Mouse (Mus musculus) ES-E14 (cell line): ENCODE data around the gene Lrrc9. TPM values are rescaled to one million over a fixed set of nuclear protein-coding genes. Genes with fewer than 3 reads are reported as not detected.

Experiments
- DNase-seq: peaks from one replicate; pipeline ENCODE4 v3.0.0-alpha.2; 2013; ENCODE audit warnings: low read depth, low spot score
- H3K27ac ChIP-seq: 2 replicates; pipeline ENCODE4 v1.5.1; 2012; ENCODE audit warnings: low read depth, mild to moderate bottlenecking, low read length, moderate library complexity, mixed read lengths; ENCODE audit not compliant: poor library complexity, insufficient read depth, severe bottlenecking
- H3K36me3 ChIP-seq: 2 replicates; pipeline ENCODE4 v1.6.1; 2012; ENCODE audit warnings: mild to moderate bottlenecking, low read length, moderate library complexity, mixed read lengths; ENCODE audit not compliant: control insufficient read depth, poor library complexity, insufficient read depth, severe bottlenecking
- H3K4me1 ChIP-seq, 2 experiments: fragments of 150-350 bp in 1 of 2; sonication (generic) in 1 of 2; 2 replicates each; pipeline ENCODE4 v1.6.1; 2012; ENCODE audit warnings: low read length in 2 of 2, mild to moderate bottlenecking in 1 of 2, mixed read lengths in 1 of 2; ENCODE audit not compliant: control insufficient read depth in 2 of 2, insufficient read depth in 2 of 2, poor library complexity in 1 of 2
- H3K4me3 ChIP-seq, 2 experiments: fragments of 150-350 bp in 1 of 2; sonication (generic) in 1 of 2; 2 replicates each; pipeline ENCODE4 v1.5.1; 2012; ENCODE audit warnings: low read length in 2 of 2, low read depth in 1 of 2, mild to moderate bottlenecking in 1 of 2, mixed read lengths in 1 of 2; ENCODE audit not compliant: insufficient read depth in 1 of 2, poor library complexity in 1 of 2, severe bottlenecking in 1 of 2
- H3K9ac ChIP-seq: 2 replicates; pipeline ENCODE4 v1.6.1; 2012; ENCODE audit warnings: low read depth, mild to moderate bottlenecking, low read length, mixed read lengths; ENCODE audit not compliant: poor library complexity, insufficient read depth, severe bottlenecking
- H3K9me3 ChIP-seq: fragments of 150-350 bp; sonication (generic); 2 replicates; pipeline ENCODE4 v1.6.1; 2012; ENCODE audit warnings: low read depth, mild to moderate bottlenecking, low read length; ENCODE audit not compliant: control insufficient read depth, insufficient read depth
- CHD2 ChIP-seq: IDR thresholded peaks from 2 replicates; pipeline ENCODE4 v1.6.1; 2014; ENCODE audit warnings: mild to moderate bottlenecking, low read depth, low read length, inconsistent platforms
- HCFC1 ChIP-seq: IDR thresholded peaks from 2 replicates; pipeline ENCODE4 v1.6.1; 2012; ENCODE audit warnings: low read length, inconsistent platforms, borderline replicate concordance; ENCODE audit not compliant: insufficient read depth
- MAFK ChIP-seq: IDR thresholded peaks from 2 replicates; pipeline ENCODE4 v1.6.1; 2014; ENCODE audit warnings: mild to moderate bottlenecking, low read depth, low read length, inconsistent platforms; ENCODE audit not compliant: insufficient read depth
- ZC3H11A ChIP-seq: IDR thresholded peaks from 2 replicates; pipeline ENCODE4 v1.6.1; 2012; ENCODE audit warnings: low read depth, mild to moderate bottlenecking, inconsistent platforms, low read length, borderline replicate concordance
- ZNF384 ChIP-seq: IDR thresholded peaks from 2 replicates; pipeline ENCODE4 v1.6.1; 2012; ENCODE audit warnings: low read depth, low read length, inconsistent platforms
- in situ Hi-C, 2 experiments: fragments of 600-800 bp; cut with MboI; formaldehyde crosslinking; loops; one replicate each; pipeline ENCODE4 v1.15.1; 2025; ENCODE audit warnings: low sequenced_read_pairs in 2 of 2, inconsistent platforms in 1 of 2; ENCODE audit not compliant: unreplicated experiment in 2 of 2
- total RNA-seq: library from RNA; depleted of rRNA; stranded (reverse); fragments of 300-350 nt; gene quantifications from 2 replicates; pipeline ENCODE4 v1.2.3, GENCODE M21; 2012

Lrrc9 gene
- total RNA-seq, 1 experiment = 0.94 TPM

DNA sequence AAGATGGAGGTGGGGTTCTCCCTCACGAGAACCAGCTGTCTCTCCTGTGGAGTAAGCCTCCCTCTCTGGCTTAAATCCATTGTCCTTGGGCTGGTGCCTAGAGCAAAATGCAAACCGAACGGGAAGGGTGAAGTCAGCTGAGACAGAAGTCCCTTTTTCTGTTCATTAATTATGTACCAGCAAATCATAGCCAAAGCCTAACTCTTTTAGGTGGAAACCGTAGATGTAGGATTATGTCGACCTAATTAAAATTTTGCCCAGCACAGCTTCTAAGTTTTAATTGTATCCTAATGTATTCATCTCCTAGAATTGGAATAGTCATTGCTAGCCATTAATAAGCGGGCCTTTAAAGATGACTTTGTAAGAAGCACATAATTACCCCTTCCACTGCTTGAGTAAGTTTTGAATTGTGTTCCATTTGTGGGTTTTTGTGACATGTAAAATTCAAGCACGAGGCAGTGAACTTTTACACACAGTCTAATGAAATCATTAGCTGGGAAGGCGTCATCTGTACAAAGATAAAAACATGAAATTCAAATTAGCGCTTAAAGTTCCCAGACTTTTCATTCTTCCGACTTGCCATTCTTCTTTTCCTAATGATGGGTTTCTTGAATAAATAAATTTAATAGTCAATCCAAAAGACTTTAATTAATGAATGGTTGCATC lies 3.9 kb upstream of the Lrrc9 start:
- in situ Hi-C loops = loop anchor here in 1 of 2 experiments (25.0 kb wide), 1 partner anchor 326 kb away; no protein-coding TSS in a partner anchor
- DNase-seq = no peak
- Histone ChIP-seq H3K9ac (no peak overlapping the region), H3K4me1 (peaks cover 0 to 2% of the 10 kb centered on the region in 2 experiments; a peak in 1 of 4 replicates), H3K36me3 (no peaks in the 10 kb centered on the region), H3K27ac (no peak overlapping the region), H3K4me3 (no peak overlapping the region), H3K9me3 (no peaks in the 10 kb centered on the region)
- no peak for TF ChIP-seq MAFK

DNA sequence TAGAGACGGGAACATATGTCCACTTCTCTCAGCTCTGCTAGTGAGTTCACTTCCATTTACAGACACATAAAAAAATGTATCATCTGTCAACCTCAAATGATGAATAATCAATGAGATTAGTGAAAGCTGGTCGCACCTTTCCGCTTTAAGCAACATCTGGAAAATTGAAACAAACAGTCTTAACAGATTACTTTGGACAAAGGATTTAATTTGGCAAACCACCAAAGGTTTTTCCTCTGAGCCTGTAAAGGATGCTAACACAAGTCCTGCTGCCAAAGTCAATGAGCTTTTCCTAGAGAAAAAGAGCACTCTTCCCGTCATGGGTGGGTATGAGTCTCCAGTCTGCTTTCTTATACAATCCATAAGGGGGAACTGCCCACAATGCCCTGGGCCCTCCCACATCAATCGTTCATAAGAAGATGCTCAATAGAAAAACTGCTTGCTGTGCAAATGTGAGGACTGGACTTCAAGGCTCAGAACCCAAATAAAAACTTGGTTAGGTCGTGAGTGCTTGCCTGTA lies 2.6 kb upstream of the Lrrc9 start:
- H3K4me1 ChIP-seq = peaks cover 0 to 2% of the 10 kb centered on the region in 2 experiments; a peak in 1 of 4 replicates

DNA sequence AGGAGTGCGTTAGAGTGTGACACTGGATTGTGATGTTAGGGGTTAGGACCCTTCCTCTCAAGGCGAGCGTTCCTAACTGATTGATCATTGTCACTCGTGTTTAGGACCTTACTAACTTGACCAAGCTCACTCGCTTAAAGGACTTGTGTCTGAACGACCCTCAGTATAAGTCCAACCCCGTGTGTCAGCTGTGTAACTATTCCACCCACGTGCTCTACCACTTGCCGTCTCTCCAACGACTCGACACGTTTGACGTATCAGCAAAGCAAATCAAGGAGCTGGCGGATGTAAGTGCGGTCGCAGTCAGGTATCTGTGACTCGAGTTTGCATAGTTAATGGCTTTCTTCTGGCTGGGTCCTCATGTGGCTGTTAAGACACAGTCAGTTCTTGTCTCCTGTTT lies 12.3 kb downstream of the Lrrc9 start:
- Histone ChIP-seq H3K36me3 (no peaks in the 10 kb centered on the region), H3K9ac (no peak overlapping the region), H3K4me1 (no peaks in the 10 kb centered on the region), H3K27ac (no peak overlapping the region), H3K4me3 (no peak overlapping the region), H3K9me3 (no peaks in the 10 kb centered on the region)
- in situ Hi-C loops = loop anchor here in 1 of 2 experiments (25.0 kb wide), 1 partner anchor 208 kb away; the partner anchor contains the start of gene Dhrs7
- no peak for DNase-seq
- TF ChIP-seq MAFK = no peak
- no peak for TF ChIP-seq ZC3H11A
- TF ChIP-seq HCFC1 = no peak
- no peak for TF ChIP-seq ZNF384
- no peak for TF ChIP-seq CHD2

More for the DNA sequence above, 2.6 kb upstream of the Lrrc9 start:
- Histone ChIP-seq H3K9me3 (no peaks in the 10 kb centered on the region), H3K9ac (no peak overlapping the region), H3K4me3 (no peak overlapping the region), H3K36me3 (no peaks in the 10 kb centered on the region), H3K27ac (no peak overlapping the region)
- in situ Hi-C loops = loop anchor here in 1 of 2 experiments (25.0 kb wide), 1 partner anchor 327 kb away; no protein-coding TSS in a partner anchor
- TF ChIP-seq ZC3H11A = no peak
- no peak for TF ChIP-seq CHD2
- no peak for TF ChIP-seq HCFC1
- no peak for TF ChIP-seq MAFK
- TF ChIP-seq ZNF384 = no peak
- no peak for DNase-seq

GRCm38 (mm10) chr12:72461191-72461893 lies 19.7 kb downstream of the Lrrc9 start:
- DNase-seq = peak; percentile 13
- TF ChIP-seq MAFK (no peak), ZNF384 (no peak), CHD2 (no peak), ZC3H11A (peak; percentile 44; the same call in 1 of the 2 replicates), HCFC1 (no peak)
- no peaks in the 10 kb centered on the region for H3K9me3 ChIP-seq
- no peak overlapping the region for H3K4me3 ChIP-seq
- no peaks in the 10 kb centered on the region for H3K4me1 ChIP-seq
- H3K36me3 ChIP-seq = no peaks in the 10 kb centered on the region
- in situ Hi-C loops = loop anchor here in 1 of 2 experiments (25.0 kb wide), 1 partner anchor 201 kb away; the partner anchor contains the start of gene Dhrs7
- no peak overlapping the region for H3K27ac ChIP-seq
- no peak overlapping the region for H3K9ac ChIP-seq
